Mouse (Mus musculus) embryonic fibroblast, embryonic 13.5 days (primary cell): ENCODE results near the gene Gtf2h2.

Experiments used
- CTCF ChIP-seq: IDR thresholded peaks from 2 replicates; pipeline ENCODE4 v1.5.1; 2011; ENCODE audit warnings: mild to moderate bottlenecking, control low read depth, low read length, moderate library complexity, borderline replicate concordance; ENCODE audit not compliant: insufficient read depth
- POLR2A ChIP-seq: IDR thresholded peaks from 2 replicates; pipeline ENCODE4 v1.6.1; 2011; ENCODE audit warnings: low read depth, mild to moderate bottlenecking, control low read depth, low read length, moderate library complexity

- TF ChIP-seq POLR2A = no peak
- no peak for TF ChIP-seq CTCF
Measured at GRCm38 (mm10) chr13:100512792-100513191, 20.4 kb upstream of the Gtf2h2 start.
